Comparison of ENCODE assay signal across 29 mouse cellular contexts in genomic region chr15:81332517-81332916, GRCm38 (mm10).
"Had no signal": no experiment of that assay in that cellular context is flagged by ENCODE, and none has a peak within 500 bp of the region (broad histone marks: within the 10 kb centered on the region; RNA-seq: fewer than 3 reads in every experiment).

No protein-coding gene starts in this region.

- H3K4me1 ChIP-seq: limb, embryonic 15.5 days; liver, embryonic 12.5 days; liver, embryonic 15.5 days; midbrain, embryonic 10.5 days; midbrain, embryonic 12.5 days; midbrain, embryonic 13.5 days; midbrain, embryonic 15.5 days had no signal

- H3K9me3 ChIP-seq: limb, embryonic 10.5 days; limb, embryonic 12.5 days; limb, embryonic 13.5 days; limb, embryonic 15.5 days; liver, embryonic 12.5 days; liver, embryonic 13.5 days; liver, embryonic 15.5 days; lung, embryonic 15.5 days; megakaryocyte, embryonic 14.5 days; midbrain, embryonic 10.5 days; midbrain, embryonic 12.5 days; midbrain, embryonic 13.5 days; midbrain, embryonic 15.5 days; neural tube, embryonic 12.5 days had no signal

- H3K27ac ChIP-seq: limb, embryonic 10.5 days; limb, embryonic 12.5 days; limb, embryonic 13.5 days; limb, embryonic 15.5 days; liver, embryonic 12.5 days; liver, embryonic 13.5 days; liver, embryonic 14.5 days; liver, embryonic 15.5 days; lung, embryonic 15.5 days; macrophage; midbrain, embryonic 10.5 days; midbrain, embryonic 12.5 days; midbrain, embryonic 13.5 days; midbrain, embryonic 15.5 days; neural tube, embryonic 12.5 days had no signal

- H3K27me3 ChIP-seq: limb, embryonic 12.5 days; limb, embryonic 13.5 days; limb, embryonic 15.5 days; liver, embryonic 12.5 days; liver, embryonic 13.5 days; liver, embryonic 15.5 days; lung, embryonic 15.5 days; megakaryocyte, embryonic 14.5 days; midbrain, embryonic 12.5 days; midbrain, embryonic 13.5 days; midbrain, embryonic 15.5 days; neural tube, embryonic 12.5 days had no signal

- H3K4me3 ChIP-seq: limb, embryonic 10.5 days; limb, embryonic 12.5 days; limb, embryonic 13.5 days; limb, embryonic 15.5 days; liver, embryonic 12.5 days; liver, embryonic 13.5 days; liver, embryonic 15.5 days; lung, embryonic 15.5 days; megakaryocyte, embryonic 14.5 days; midbrain, embryonic 10.5 days; midbrain, embryonic 12.5 days; midbrain, embryonic 13.5 days; midbrain, embryonic 15.5 days; myocyte; neural tube, embryonic 12.5 days had no signal

- H3K9ac ChIP-seq: limb, embryonic 12.5 days; limb, embryonic 13.5 days; limb, embryonic 15.5 days; liver, embryonic 12.5 days; liver, embryonic 13.5 days; liver, embryonic 14.5 days; liver, embryonic 15.5 days; liver, postnatal 0 days; lung, embryonic 14.5 days; lung, embryonic 15.5 days; midbrain, embryonic 12.5 days; midbrain, embryonic 13.5 days; midbrain, embryonic 15.5 days; neural tube, embryonic 12.5 days had no signal

- H3K4me2 ChIP-seq: limb, embryonic 12.5 days; limb, embryonic 13.5 days; limb, embryonic 15.5 days; liver, embryonic 11.5 days; liver, embryonic 12.5 days; liver, embryonic 13.5 days; liver, embryonic 15.5 days; lung, embryonic 14.5 days; lung, embryonic 15.5 days; midbrain, embryonic 11.5 days; midbrain, embryonic 12.5 days; midbrain, embryonic 13.5 days; midbrain, embryonic 15.5 days; neural tube, embryonic 12.5 days had no signal

- DNase-seq: left cerebral cortex, postnatal 4 days; liver; liver, embryonic 13.5 days; liver, postnatal 0 days; lung, adult 18-20 months; lung, adult 2 months; lung, embryonic 14.5 days; lung, postnatal 10 days; lung, postnatal 14 days; lung, postnatal 4 days; midbrain, embryonic 14.5 days had no signal
